Mouse (Mus musculus) cerebellum, adult 9-11 months (tissue): Measurements from ENCODE around the gene Tspoap1.

Experiments used
- DNase-seq: peaks from one replicate; pipeline ENCODE4 v3.0.0; 2022

Tspoap1 gene

DNA sequence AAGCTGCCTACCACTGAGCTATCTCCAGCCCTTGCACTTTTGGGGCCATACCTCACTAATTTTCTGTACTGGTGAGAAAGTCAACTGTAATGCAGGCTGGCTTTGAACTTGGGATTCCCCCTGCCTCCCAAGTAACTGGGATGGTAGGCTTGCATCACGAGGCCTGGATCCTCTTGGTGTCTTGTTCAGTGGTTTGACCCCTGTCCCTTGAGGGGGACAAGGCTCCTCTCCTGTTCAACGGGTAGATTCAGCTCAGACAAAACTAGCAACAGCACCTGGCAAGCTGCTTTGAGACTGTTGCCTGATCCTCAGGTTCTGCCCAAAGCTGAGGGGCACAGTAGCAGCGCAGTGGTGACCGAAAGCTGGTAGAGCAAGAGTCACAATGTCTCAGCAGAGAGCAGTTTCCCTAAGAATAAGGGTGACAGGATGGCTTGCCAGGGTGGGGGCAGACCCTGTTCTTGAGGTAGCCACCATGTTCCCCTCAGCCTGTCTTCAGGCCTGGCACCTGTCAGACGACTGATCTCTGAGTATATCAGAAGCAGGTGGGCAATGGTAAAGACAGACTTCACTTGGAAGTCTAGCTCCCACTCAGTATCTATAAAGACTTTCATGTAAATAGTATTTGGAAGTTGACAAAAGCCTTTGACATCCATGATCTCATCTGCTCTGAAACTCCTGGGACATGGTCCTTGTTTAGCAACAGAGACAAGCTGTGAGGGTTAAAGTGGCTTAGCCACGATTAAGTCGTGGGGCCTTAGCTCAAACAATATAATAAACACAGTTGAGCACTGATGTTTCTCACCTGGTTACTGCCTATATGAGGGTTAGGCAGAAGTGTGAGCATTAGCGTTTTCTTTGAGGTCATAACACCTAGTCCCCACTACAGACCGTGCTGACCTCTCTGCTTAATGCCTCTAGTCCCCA is 14.4 kb upstream of the Tspoap1 start:
- DNase-seq: no peak

DNA sequence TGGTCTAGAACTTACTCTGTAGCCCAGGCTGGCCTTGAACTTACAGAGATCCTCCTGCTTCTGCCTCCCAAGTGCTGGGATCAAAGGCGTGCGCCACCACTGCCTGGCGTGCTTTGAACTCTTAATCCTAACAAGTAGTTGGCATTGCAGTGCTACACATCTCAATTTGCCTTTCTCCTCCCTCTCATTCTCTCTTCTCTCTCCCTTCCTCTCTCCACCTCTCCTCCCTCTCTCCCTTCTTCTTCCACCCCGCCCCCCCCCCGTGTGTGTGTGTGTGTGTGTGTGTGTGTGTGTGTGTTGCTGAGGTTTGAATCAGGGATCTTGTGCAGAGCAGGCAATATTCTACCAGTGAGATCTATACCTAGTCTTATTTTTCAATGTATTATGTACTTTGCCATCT is 13.0 kb upstream of the Tspoap1 start:
- no peak for DNase-seq

DNA sequence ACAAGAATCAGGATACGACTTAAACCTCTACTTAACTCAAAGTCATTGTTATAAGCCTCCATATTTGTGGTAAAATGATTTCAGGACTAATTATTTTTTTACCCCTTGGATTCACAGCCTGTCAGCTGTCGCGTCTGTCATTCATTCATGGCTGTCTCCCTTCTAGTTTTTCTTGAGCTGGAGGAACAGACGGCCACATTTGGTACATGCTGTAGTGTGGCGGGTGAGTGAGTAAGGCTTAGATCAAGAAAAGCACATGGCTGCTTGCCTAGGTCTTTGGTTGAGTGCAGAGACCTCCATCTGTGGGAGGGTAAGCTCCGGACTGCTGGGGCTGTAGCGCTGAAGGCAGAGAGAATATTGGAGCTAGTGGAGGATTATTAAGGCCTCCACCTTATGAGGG is 12.6 kb upstream of the Tspoap1 start:
- no peak for DNase-seq

GRCm38 (mm10) chr11:87748132-87749119 is 11.9 kb upstream of the Tspoap1 start:
- no peak for DNase-seq

GRCm38 (mm10) chr11:87749192-87750042 is 10.9 kb upstream of the Tspoap1 start:
- no peak for DNase-seq

- DNase-seq: no peak
Measured at GRCm38 (mm10) chr11:87750043-87750421, 10.3 kb upstream of the Tspoap1 start.

- DNase-seq: no peak
Measured at GRCm38 (mm10) chr11:87750521-87750920, 9.8 kb upstream of the Tspoap1 start.

GRCm38 (mm10) chr11:87751031-87751430 is 9.3 kb upstream of the Tspoap1 start:
- DNase-seq: no peak

- DNase-seq: no peak
Measured at GRCm38 (mm10) chr11:87751491-87751966, 8.8 kb upstream of the Tspoap1 start.

DNA sequence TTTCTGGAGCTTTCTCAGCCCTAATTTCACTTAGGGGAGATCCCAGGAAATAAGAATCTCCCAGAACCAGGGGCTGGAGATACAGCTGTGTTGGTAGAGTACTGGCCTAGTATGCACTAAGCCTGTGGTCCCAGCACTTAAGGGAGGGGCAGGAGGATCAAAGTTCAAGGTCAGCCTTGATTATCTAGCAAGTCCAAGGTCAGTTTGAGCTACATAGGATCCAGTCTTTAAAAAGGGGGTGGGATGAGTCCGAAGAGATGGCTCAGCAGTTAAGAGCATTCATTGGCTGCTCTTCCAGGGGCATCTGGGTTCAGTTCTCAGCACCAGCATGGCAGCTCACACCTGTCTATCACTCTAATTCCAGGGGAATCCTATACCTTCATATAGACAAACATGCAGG is 8.0 kb upstream of the Tspoap1 start:
- DNase-seq: no peak

DNA sequence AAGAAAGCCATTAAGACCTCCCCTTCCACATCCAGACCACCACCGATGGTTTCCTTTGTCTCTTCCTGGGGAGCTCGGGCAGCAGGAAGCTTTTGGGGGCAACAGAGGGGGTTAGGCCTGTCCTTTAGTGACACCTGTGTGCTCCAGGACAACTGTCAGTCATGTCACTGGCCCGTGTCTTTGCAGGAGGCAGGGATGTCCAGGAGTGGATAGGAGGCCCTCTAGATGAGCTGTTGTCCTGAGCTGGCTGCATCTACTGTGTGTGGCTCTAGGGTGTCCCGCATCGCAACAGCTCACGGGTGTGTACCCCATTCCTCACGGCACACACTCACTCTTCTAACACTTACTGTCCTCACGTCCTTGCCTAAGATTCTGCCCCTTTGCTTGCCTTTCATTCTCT is 7.1 kb upstream of the Tspoap1 start:
- no peak for DNase-seq

GRCm38 (mm10) chr11:87753891-87754501 is 6.3 kb upstream of the Tspoap1 start:
- no peak for DNase-seq

- no peak for DNase-seq
Measured at GRCm38 (mm10) chr11:87754603-87755002, 5.7 kb upstream of the Tspoap1 start.

GRCm38 (mm10) chr11:87755360-87756017 is 4.9 kb upstream of the Tspoap1 start:
- no peak for DNase-seq

- no peak for DNase-seq
Measured at GRCm38 (mm10) chr11:87756251-87756820, 4.0 kb upstream of the Tspoap1 start.

DNA sequence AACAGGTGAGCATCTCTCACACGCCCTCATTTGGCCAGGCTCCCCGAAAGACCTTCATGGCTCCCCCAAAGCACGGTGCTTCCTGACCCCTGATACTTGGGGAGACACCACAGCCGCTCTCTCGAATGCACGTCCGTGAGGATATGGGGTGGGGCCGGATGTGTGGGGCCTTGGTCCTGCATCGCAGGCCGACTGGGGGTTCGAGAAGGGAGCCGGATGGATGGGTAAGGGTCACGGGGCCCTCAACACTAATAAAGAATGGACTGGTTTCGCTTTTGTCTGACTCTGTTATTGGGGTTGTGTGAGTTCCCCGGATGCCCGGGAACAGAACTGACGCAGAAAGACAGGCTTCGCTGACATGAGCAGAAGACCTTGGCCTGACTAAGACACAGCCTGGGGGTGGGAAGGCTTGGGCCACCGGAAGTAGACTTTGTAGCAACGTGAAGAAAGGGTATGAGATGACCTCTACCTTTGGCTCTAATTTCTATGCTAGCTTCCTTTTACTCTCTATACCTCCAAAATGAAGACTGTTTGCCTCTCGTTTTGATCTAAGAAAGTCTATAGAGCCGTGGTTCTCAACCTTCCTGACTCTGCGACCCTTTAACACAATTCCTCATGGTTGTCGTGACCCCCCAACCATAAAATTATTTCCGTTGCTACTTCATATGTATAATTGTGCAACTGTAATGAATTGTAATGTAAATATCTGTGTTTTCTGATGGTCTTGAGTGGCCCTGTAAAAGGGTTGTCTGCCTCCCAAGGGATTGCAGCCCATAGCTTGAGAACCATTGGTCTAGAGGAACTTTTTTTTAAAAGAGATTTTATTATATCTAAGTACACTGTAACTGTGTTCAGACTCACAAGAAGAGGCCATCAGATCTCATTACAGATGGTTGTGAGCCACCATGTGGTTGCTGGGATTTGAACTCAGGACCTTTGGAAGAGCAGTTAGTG is 3.1 kb upstream of the Tspoap1 start:
- DNase-seq: no peak

DNA sequence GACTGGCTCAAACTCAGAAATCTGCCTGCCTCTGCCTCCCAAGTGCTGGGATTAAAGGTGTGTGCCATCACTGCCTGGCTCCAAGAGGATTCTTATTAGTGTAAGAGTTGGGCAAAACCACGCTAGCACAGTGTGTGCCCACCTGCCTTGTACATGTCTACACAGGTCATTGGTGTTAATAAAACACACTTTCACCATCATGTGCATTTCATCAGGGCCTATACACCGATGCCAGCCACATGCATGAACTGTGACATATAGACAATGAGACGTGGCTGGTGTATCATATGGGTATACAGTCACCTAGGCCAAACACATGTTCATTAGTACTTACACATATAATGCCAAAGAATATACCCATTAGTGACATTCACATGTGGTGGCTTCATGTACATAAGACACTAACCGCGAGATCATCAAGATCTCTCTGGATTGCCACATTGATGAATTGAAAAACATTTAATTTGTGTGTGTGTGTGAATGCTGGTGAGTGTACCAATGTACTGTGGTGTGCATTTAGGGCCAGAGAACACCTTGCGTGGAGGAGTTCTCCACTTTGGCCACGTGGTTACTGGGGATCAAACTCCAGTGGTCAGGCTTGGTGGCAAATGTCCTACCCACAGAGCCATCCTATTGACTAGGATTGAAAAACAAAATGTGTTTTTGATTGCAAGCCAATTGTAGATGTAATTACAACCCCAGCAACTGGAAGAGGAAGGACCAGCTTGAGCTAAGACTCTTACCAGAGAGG is 2.0 kb upstream of the Tspoap1 start:
- DNase-seq: no peak

GRCm38 (mm10) chr11:87758957-87759608 is 1.3 kb upstream of the Tspoap1 start:
- no peak for DNase-seq

DNA sequence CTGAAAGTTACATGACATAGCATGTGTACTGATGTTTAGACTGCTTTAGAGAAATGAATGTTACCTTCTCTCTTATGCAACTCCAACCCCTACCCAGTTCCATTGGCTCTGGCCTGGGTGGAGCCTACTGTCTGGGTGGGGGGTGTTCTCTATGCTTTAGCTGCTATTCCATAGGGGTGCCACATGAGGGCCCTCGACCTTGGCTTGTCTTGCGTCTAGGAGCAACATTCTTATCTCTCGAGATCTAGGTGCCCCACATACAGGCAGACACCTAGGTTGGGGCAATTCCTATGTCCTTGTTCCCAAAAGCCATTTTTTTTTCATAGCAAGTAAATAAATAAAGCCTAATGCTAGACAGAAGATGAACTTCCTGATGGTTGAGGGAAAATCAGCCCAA is 734 bp upstream of the Tspoap1 start:
- DNase-seq: peak; percentile 62
